Mouse (Mus musculus) brain, embryonic 14.5 days (tissue): ENCODE measurements around the gene Cyp2w1. TPM values are rescaled to one million over a fixed set of nuclear protein-coding genes. Genes with fewer than 3 reads are reported as not detected.

ENCODE experiments used
- DNase-seq: peaks from one replicate; pipeline ENCODE4 v3.0.0-alpha.2; 2011; ENCODE audit warnings: low read depth
- CTCF ChIP-seq: fragments of 200-500 bp; IDR thresholded peaks from 2 replicates; pipeline ENCODE4 v1.5.1; 2012; ENCODE audit warnings: inconsistent platforms, mild to moderate bottlenecking, moderate library complexity, borderline replicate concordance; ENCODE audit not compliant: insufficient read depth, insufficient read length; ENCODE audit errors: extremely low read depth
- POLR2A ChIP-seq: fragments of 200-500 bp; IDR thresholded peaks from 2 replicates; pipeline ENCODE4 v1.6.1; 2012; ENCODE audit warnings: mild to moderate bottlenecking, inconsistent platforms, borderline replicate concordance; ENCODE audit not compliant: poor library complexity, insufficient read depth, insufficient read length, severe bottlenecking; ENCODE audit errors: extremely low read depth
- polyA plus RNA-seq: library from polyadenylated mRNA; depleted of rRNA; stranded (reverse); fragments of >200 nt; gene quantifications from 2 replicates; pipeline ENCODE4 v1.2.3, GENCODE M21; 2012; rRNA removed

Gene Cyp2w1
- polyA plus RNA-seq, result 1.7 and 2.4 TPM in 2 replicates

DNA sequence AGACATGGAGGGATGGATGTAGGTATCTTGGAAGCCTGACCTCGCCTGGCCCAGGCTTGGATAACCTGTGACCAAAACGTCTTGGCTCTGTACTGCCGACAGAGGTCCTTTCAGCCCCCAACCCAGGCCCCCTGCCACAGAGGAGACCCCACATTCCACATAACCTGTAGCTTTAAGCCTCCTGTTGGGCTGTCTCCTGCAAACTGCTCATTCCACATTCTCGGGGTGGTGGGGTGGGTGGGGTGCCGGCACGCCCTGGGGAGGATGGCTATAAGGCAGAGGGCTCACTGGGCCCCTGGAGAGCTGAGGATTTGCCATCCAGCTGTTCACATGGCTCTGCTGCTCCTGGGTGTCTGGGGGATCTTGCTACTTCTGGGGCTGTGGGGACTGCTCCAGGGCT, at the start of gene Cyp2w1:
TSS of gene Cyp2w1 (plus strand) at position 301 of the 400 bp plus-strand sequence.
- DNase-seq, result no peak
- TF ChIP-seq POLR2A, result no peak
- TF ChIP-seq CTCF, result no peak

GRCm38 (mm10) chr5:139303646-139304061, 48.8 kb upstream of the Cyp2w1 start:
- DNase-seq, result no peak
- no peak for TF ChIP-seq POLR2A
- no peak for TF ChIP-seq CTCF

- no peak for DNase-seq
- TF ChIP-seq CTCF, result no peak
- no peak for TF ChIP-seq POLR2A
Measured at GRCm38 (mm10) chr5:139309946-139310345, 42.5 kb upstream of the Cyp2w1 start.

DNA sequence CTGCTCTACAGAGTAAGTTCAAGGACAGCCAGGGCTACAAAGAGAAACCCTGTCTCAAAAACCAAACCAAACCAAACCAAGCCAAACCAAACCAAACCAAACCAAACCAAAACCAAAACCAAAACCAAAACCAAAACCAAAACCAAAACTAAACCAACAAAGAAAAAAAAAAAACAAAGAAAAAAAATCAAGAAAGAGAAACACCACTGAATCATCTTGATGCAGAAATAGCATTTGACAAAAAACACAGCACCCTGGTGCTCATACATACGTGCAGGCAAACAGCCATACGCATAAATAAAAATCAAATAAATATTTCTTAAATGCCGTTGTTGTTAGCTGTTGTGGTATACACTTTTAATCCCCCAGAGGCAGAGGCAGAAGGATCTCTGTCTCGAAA, 41.9 kb upstream of the Cyp2w1 start:
- no peak for DNase-seq
- no peak for TF ChIP-seq CTCF
- no peak for TF ChIP-seq POLR2A

GRCm38 (mm10) chr5:139311822-139312221, 40.6 kb upstream of the Cyp2w1 start:
- no peak for DNase-seq

GRCm38 (mm10) chr5:139313536-139313935, 38.9 kb upstream of the Cyp2w1 start:
- TF ChIP-seq POLR2A (no peak), CTCF (no peak)
- DNase-seq, result no peak

More at GRCm38 (mm10) chr5:139311822-139312221, 40.6 kb upstream of the Cyp2w1 start:
- no peak for TF ChIP-seq CTCF
- no peak for TF ChIP-seq POLR2A

GRCm38 (mm10) chr5:139314941-139315642, 37.3 kb upstream of the Cyp2w1 start:
- TF ChIP-seq POLR2A (no peak), CTCF (no peak)
- no peak for DNase-seq

- TF ChIP-seq POLR2A, result no peak
- TF ChIP-seq CTCF, result no peak
- no peak for DNase-seq
Measured at GRCm38 (mm10) chr5:139316982-139317675, 35.3 kb upstream of the Cyp2w1 start.

GRCm38 (mm10) chr5:139317751-139318504, 34.5 kb upstream of the Cyp2w1 start:
- TF ChIP-seq CTCF (no peak), POLR2A (no peak)
- no peak for DNase-seq

- no peak for TF ChIP-seq POLR2A
- no peak for TF ChIP-seq CTCF
- no peak for DNase-seq
Measured at GRCm38 (mm10) chr5:139320424-139320823, 32.0 kb upstream of the Cyp2w1 start.

DNA sequence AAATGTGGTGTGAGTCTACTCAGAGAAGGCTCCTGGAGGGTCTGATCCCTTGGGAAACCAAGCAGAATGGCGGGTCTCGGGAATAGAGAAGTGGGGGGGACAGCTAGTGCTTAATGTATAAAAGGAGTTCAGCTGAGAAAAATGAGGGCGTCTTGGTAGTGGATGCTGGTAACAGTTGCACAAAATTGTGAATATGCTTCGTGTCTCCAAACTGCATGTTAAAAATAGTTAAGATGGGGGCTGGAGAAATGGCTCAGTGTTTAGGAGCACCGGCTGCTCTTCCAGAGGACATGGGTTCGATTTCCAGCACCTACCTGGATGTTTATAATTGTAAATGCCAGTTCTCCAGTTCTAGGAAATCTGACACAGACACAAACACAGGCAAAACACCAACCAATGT, 31.1 kb upstream of the Cyp2w1 start:
- TF ChIP-seq CTCF (no peak), POLR2A (no peak)
- no peak for DNase-seq
